Mouse (Mus musculus): Measurements from ENCODE around the gene Stat4. TPM values are rescaled to one million over a fixed set of nuclear protein-coding genes. Genes with fewer than 3 reads are reported as not detected.

Stat4 gene
- polyA plus RNA-seq, 1 experiment from 2014 or later: 0.24 TPM

- Histone ChIP-seq H3K36me3 (ENCODE audit: control insufficient read depth, insufficient read depth, low read length) (no peaks in the 10 kb centered on the region), H3K27me3 (ENCODE audit: control insufficient read depth, insufficient read depth, low read length) (no peaks in the 10 kb centered on the region), H3K4me1 (ENCODE audit: control insufficient read depth, insufficient read depth, low read length) (0 out of 2 replicates have a peak, but pooled peaks cover 3% of the 10 kb centered on the region), H3K27ac (ENCODE audit: low read depth, low read length) (0 out of 2 replicates have a peak overlapping the region, but pooled peaks have one; percentile 53), H3K9ac (replicated peaks; ENCODE audit: low read depth, low read length) (peak overlapping the region; percentile 65), H3K9me3 (ENCODE audit: control insufficient read depth, low read length) (no peaks in the 10 kb centered on the region), H3K4me2 (ENCODE audit: low read depth, low read length) (peak overlapping the region; percentile 74), H3K4me3 (ENCODE audit: low read depth, low read length) (peak overlapping the region; percentile 76)
- peak; percentile 52; the same call in 1 of the 2 replicates for ATAC-seq (ENCODE audit: low read depth)
- under 1% methylated on average over 20 of the region's 20 CpGs for WGBS
These were observed 132.7 kb downstream of the Stat4 start for GRCm38 (mm10) chr1:52119691-52120090.

- Histone ChIP-seq H3K9me3 (ENCODE audit: control insufficient read depth, low read length) (no peaks in the 10 kb centered on the region), H3K36me3 (ENCODE audit: control insufficient read depth, insufficient read depth, low read length) (no peaks in the 10 kb centered on the region), H3K4me3 (ENCODE audit: low read depth, low read length) (peak overlapping the region; percentile 76), H3K4me2 (ENCODE audit: low read depth, low read length) (peak overlapping the region; percentile 74), H3K9ac (replicated peaks; ENCODE audit: low read depth, low read length) (no peak overlapping the region; the same call in 1 of the 2 replicates), H3K27me3 (ENCODE audit: control insufficient read depth, insufficient read depth, low read length) (no peaks in the 10 kb centered on the region), H3K27ac (ENCODE audit: low read depth, low read length) (no peak overlapping the region), H3K4me1 (ENCODE audit: control insufficient read depth, insufficient read depth, low read length) (0 out of 2 replicates have a peak, but pooled peaks cover 3% of the 10 kb centered on the region)
- 38% methylated on average over 10 of the region's 10 CpGs for WGBS
- no peak for ATAC-seq (ENCODE audit: low read depth)
These were observed 133.2 kb downstream of the Stat4 start for GRCm38 (mm10) chr1:52120191-52120590.

GRCm38 (mm10) chr1:52121052-52121451 is 134.1 kb downstream of the Stat4 start:
- no peak overlapping the region for H3K4me3 ChIP-seq (ENCODE audit: low read depth, low read length)
- no peaks in the 10 kb centered on the region for H3K36me3 ChIP-seq (ENCODE audit: control insufficient read depth, insufficient read depth, low read length)
- no peaks in the 10 kb centered on the region for H3K9me3 ChIP-seq (ENCODE audit: control insufficient read depth, low read length)
- 0 out of 2 replicates have a peak, but pooled peaks cover 3% of the 10 kb centered on the region for H3K4me1 ChIP-seq (ENCODE audit: control insufficient read depth, insufficient read depth, low read length)
- H3K4me2 ChIP-seq (ENCODE audit: low read depth, low read length): no peak overlapping the region
- WGBS: 93% methylated on average over 3 of the region's 3 CpGs
- no peak overlapping the region for H3K9ac ChIP-seq (replicated peaks; ENCODE audit: low read depth, low read length)
- no peaks in the 10 kb centered on the region for H3K27me3 ChIP-seq (ENCODE audit: control insufficient read depth, insufficient read depth, low read length)
- no peak overlapping the region for H3K27ac ChIP-seq (ENCODE audit: low read depth, low read length)
- no peak for ATAC-seq (ENCODE audit: low read depth)

- no peaks in the 10 kb centered on the region for H3K27me3 ChIP-seq (ENCODE audit: control insufficient read depth, insufficient read depth, low read length)
- no peak overlapping the region for H3K9ac ChIP-seq (replicated peaks; ENCODE audit: low read depth, low read length)
- no peak overlapping the region for H3K27ac ChIP-seq (ENCODE audit: low read depth, low read length)
- H3K4me2 ChIP-seq (ENCODE audit: low read depth, low read length): no peak overlapping the region
- 83% methylated on average over 3 of the region's 3 CpGs for WGBS
- H3K4me1 ChIP-seq (ENCODE audit: control insufficient read depth, insufficient read depth, low read length): 0 out of 2 replicates have a peak, but pooled peaks cover 3% of the 10 kb centered on the region
- ATAC-seq (ENCODE audit: low read depth): no peak
- H3K9me3 ChIP-seq (ENCODE audit: control insufficient read depth, low read length): no peaks in the 10 kb centered on the region
- no peaks in the 10 kb centered on the region for H3K36me3 ChIP-seq (ENCODE audit: control insufficient read depth, insufficient read depth, low read length)
- H3K4me3 ChIP-seq (ENCODE audit: low read depth, low read length): no peak overlapping the region
These were observed 137.9 kb downstream of the Stat4 start for GRCm38 (mm10) chr1:52124818-52125217.

GRCm38 (mm10) chr1:52127350-52127749 is 140.4 kb downstream of the Stat4 start:
- Histone ChIP-seq H3K36me3 (ENCODE audit: control insufficient read depth, insufficient read depth, low read length) (no peaks in the 10 kb centered on the region), H3K27me3 (ENCODE audit: control insufficient read depth, insufficient read depth, low read length) (no peaks in the 10 kb centered on the region), H3K4me2 (ENCODE audit: low read depth, low read length) (no peak overlapping the region), H3K9ac (replicated peaks; ENCODE audit: low read depth, low read length) (no peak overlapping the region), H3K4me3 (ENCODE audit: low read depth, low read length) (no peak overlapping the region), H3K9me3 (ENCODE audit: control insufficient read depth, low read length) (no peaks in the 10 kb centered on the region), H3K27ac (ENCODE audit: low read depth, low read length) (no peak overlapping the region), H3K4me1 (ENCODE audit: control insufficient read depth, insufficient read depth, low read length) (no peaks in the 10 kb centered on the region)
- 96% methylated on average over 6 of the region's 6 CpGs for WGBS
- ATAC-seq (ENCODE audit: low read depth): no peak

- no peak overlapping the region for H3K4me2 ChIP-seq (ENCODE audit: low read depth, low read length)
- WGBS: 68% methylated on average over 6 of the region's 6 CpGs
- H3K27me3 ChIP-seq (ENCODE audit: control insufficient read depth, insufficient read depth, low read length): no peaks in the 10 kb centered on the region
- no peaks in the 10 kb centered on the region for H3K36me3 ChIP-seq (ENCODE audit: control insufficient read depth, insufficient read depth, low read length)
- no peaks in the 10 kb centered on the region for H3K4me1 ChIP-seq (ENCODE audit: control insufficient read depth, insufficient read depth, low read length)
- no peaks in the 10 kb centered on the region for H3K9me3 ChIP-seq (ENCODE audit: control insufficient read depth, low read length)
- H3K9ac ChIP-seq (replicated peaks; ENCODE audit: low read depth, low read length): no peak overlapping the region
- no peak overlapping the region for H3K27ac ChIP-seq (ENCODE audit: low read depth, low read length)
- ATAC-seq (ENCODE audit: low read depth): no peak
- H3K4me3 ChIP-seq (ENCODE audit: low read depth, low read length): no peak overlapping the region
These were observed 142.8 kb downstream of the Stat4 start for GRCm38 (mm10) chr1:52129794-52130193.

GRCm38 (mm10) chr1:52131787-52132377 is 144.9 kb downstream of the Stat4 start:
- Histone ChIP-seq H3K4me2 (ENCODE audit: low read depth, low read length) (no peak overlapping the region), H3K4me1 (ENCODE audit: control insufficient read depth, insufficient read depth, low read length) (no peaks in the 10 kb centered on the region), H3K36me3 (ENCODE audit: control insufficient read depth, insufficient read depth, low read length) (no peaks in the 10 kb centered on the region), H3K27ac (ENCODE audit: low read depth, low read length) (no peak overlapping the region), H3K27me3 (ENCODE audit: control insufficient read depth, insufficient read depth, low read length) (no peaks in the 10 kb centered on the region), H3K9ac (replicated peaks; ENCODE audit: low read depth, low read length) (no peak overlapping the region), H3K4me3 (ENCODE audit: low read depth, low read length) (no peak overlapping the region), H3K9me3 (ENCODE audit: control insufficient read depth, low read length) (no peaks in the 10 kb centered on the region)
- ATAC-seq (ENCODE audit: low read depth): no peak
- WGBS: 84% methylated on average over 11 of the region's 11 CpGs

GRCm38 (mm10) chr1:52133254-52133653 is 146.3 kb downstream of the Stat4 start:
- Histone ChIP-seq H3K9me3 (ENCODE audit: control insufficient read depth, low read length) (no peaks in the 10 kb centered on the region), H3K4me3 (ENCODE audit: low read depth, low read length) (no peak overlapping the region), H3K36me3 (ENCODE audit: control insufficient read depth, insufficient read depth, low read length) (no peaks in the 10 kb centered on the region), H3K4me1 (ENCODE audit: control insufficient read depth, insufficient read depth, low read length) (no peaks in the 10 kb centered on the region), H3K9ac (replicated peaks; ENCODE audit: low read depth, low read length) (no peak overlapping the region), H3K4me2 (ENCODE audit: low read depth, low read length) (no peak overlapping the region), H3K27me3 (ENCODE audit: control insufficient read depth, insufficient read depth, low read length) (no peaks in the 10 kb centered on the region), H3K27ac (ENCODE audit: low read depth, low read length) (no peak overlapping the region)
- 72% methylated on average over 8 of the region's 8 CpGs for WGBS
- no peak for ATAC-seq (ENCODE audit: low read depth)

- peak; percentile 44; the same call in 1 of the 2 replicates for ATAC-seq (ENCODE audit: low read depth)
- no peak overlapping the region for H3K27ac ChIP-seq (ENCODE audit: low read depth, low read length)
- H3K9ac ChIP-seq (replicated peaks; ENCODE audit: low read depth, low read length): no peak overlapping the region
- H3K4me2 ChIP-seq (ENCODE audit: low read depth, low read length): no peak overlapping the region
- H3K36me3 ChIP-seq (ENCODE audit: control insufficient read depth, insufficient read depth, low read length): no peaks in the 10 kb centered on the region
- H3K4me3 ChIP-seq (ENCODE audit: low read depth, low read length): no peak overlapping the region
- no peaks in the 10 kb centered on the region for H3K9me3 ChIP-seq (ENCODE audit: control insufficient read depth, low read length)
- no peaks in the 10 kb centered on the region for H3K4me1 ChIP-seq (ENCODE audit: control insufficient read depth, insufficient read depth, low read length)
- no peaks in the 10 kb centered on the region for H3K27me3 ChIP-seq (ENCODE audit: control insufficient read depth, insufficient read depth, low read length)
- WGBS: 54% methylated on average over 16 of the region's 16 CpGs
These were observed 150.3 kb downstream of the Stat4 start for GRCm38 (mm10) chr1:52137292-52137691.
